Mouse (Mus musculus): Measurements from ENCODE around the gene Reck. TPM values are rescaled to one million over a fixed set of nuclear protein-coding genes. Genes with fewer than 3 reads are reported as not detected.
A peak's percentile ranks its signal among the peaks of the same experiment; 100 is the strongest.

The Reck gene
- polyA plus RNA-seq, 1 experiment: 5.2 TPM

DNA sequence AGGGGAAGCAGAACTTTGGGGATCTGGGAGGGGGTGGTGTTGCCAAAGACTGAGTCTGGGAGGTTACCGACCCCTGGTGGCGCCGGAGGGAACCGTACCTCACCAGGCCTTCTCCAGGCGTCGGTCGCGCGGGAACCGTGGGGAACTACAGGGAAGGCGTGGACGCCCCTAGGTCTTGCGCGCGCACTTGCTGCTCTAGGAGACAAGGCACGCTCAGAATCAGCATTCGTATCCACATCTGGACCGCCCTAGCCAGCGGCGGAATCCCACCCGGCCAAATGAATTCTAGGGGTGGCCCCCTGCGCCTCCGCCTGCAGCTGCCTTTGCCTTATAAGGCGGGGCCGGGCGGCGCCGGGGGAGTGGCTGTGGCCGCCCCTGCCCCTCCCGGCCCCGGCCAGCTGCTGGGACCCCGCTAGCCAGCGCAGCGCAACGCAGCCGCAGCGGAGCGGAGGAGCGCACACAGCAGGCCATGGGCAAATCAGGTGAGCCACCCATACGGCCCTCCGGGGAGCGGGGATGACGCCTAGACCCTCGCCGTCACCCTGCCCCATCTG, 82.0 kb downstream of the Reck start, which contains the start of gene Glipr2:
Gene Glipr2, plus strand, starts transcription at position 110 of the 554 bp plus-strand sequence.
- Histone ChIP-seq H3K27ac (ENCODE audit: insufficient read depth, low read length) (peak within 1 kb of the TSS; percentile 46), H3K27me3 (ENCODE audit: control insufficient read depth, insufficient read depth, low read length) (no peaks in the 10 kb centered on the region), H3K4me1 (ENCODE audit: control insufficient read depth, insufficient read depth, insufficient read length) (peaks cover 20% of the 10 kb centered on the region), H3K4me3 (ENCODE audit: extremely low read depth, insufficient read depth, insufficient read length) (peak within 1 kb of the TSS; percentile 82), H3K36me3 (ENCODE audit: control insufficient read depth, insufficient read depth, low read length) (no peaks in the 10 kb centered on the region)
- TF ChIP-seq CTCF (IDR thresholded peaks at IDR 0.05; ENCODE audit: extremely low read depth, insufficient read depth, insufficient read length, insufficient replicate concordance): peak; percentile 82
- TF ChIP-seq POLR2A (IDR thresholded peaks at IDR 0.05; ENCODE audit: low read depth, low read length): peak; percentile 10; the same call in 1 of the 2 replicates
- under 1% methylated on average over 45 of the region's 45 CpGs for WGBS
- DNase-seq (ENCODE audit: low read depth in 1 of 2, low spot score in 2 of 2): peak; percentile 57 to 79

- Histone ChIP-seq H3K27ac (ENCODE audit: insufficient read depth, low read length) (peak overlapping the region; percentile 46), H3K4me1 (ENCODE audit: control insufficient read depth, insufficient read depth, insufficient read length) (peaks cover 20% of the 10 kb centered on the region), H3K36me3 (ENCODE audit: control insufficient read depth, insufficient read depth, low read length) (no peaks in the 10 kb centered on the region), H3K27me3 (ENCODE audit: control insufficient read depth, insufficient read depth, low read length) (no peaks in the 10 kb centered on the region), H3K4me3 (ENCODE audit: extremely low read depth, insufficient read depth, insufficient read length) (peak overlapping the region; percentile 82)
- WGBS: 1% methylated on average over 26 of the region's 26 CpGs
- TF ChIP-seq CTCF (IDR thresholded peaks at IDR 0.05; ENCODE audit: extremely low read depth, insufficient read depth, insufficient read length, insufficient replicate concordance) (no peak), POLR2A (IDR thresholded peaks at IDR 0.05; ENCODE audit: low read depth, low read length) (no peak; the same call in 1 of the 2 replicates)
- DNase-seq (ENCODE audit: low read depth in 1 of 2, low spot score in 2 of 2): no peak
These were observed 82.6 kb downstream of the Reck start for GRCm38 (mm10) chr4:43957846-43958461.

DNA sequence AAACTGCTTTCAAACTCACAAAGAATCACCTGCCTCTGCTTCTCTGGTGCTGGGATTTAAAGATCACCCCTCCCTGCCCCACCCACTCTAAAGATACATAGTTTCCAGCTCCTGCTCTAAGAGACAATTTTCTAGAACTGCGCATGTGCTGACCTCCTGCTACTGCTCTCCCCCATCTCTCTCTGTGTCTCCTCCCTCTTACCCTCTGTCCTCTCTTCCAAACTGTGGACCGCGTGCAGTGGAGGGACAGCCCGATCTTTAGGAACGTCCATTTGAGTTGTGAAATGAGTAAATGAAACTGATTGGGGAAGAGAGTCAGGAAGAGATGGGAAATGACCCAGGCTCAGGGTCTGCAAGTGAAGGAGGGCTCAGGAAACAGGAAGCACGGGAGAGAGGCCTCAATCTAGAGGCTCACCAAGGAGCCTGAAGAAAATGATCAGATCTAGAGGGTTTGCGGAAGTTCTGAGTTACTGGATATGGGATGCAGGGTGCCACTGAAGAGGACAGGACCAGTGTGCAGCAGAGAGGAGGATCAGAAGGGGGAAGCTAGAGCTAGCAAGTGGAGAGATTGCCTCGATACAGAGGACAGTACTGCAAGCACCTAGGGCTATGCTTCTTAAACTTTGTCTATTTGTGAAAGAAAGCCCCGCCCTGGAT, 84.3 kb downstream of the Reck start:
- peak overlapping the region; percentile 24; the same call in 1 of the 2 replicates for H3K4me3 ChIP-seq (ENCODE audit: extremely low read depth, insufficient read depth, insufficient read length)

GRCm38 (mm10) chr4:43960207-43960606, 84.9 kb downstream of the Reck start:
- Histone ChIP-seq H3K4me3 (ENCODE audit: extremely low read depth, insufficient read depth, insufficient read length) (0 out of 2 replicates have a peak overlapping the region, but pooled peaks have one; percentile 24), H3K4me1 (ENCODE audit: control insufficient read depth, insufficient read depth, insufficient read length) (peaks cover 31% of the 10 kb centered on the region), H3K36me3 (ENCODE audit: control insufficient read depth, insufficient read depth, low read length) (no peaks in the 10 kb centered on the region), H3K27me3 (ENCODE audit: control insufficient read depth, insufficient read depth, low read length) (no peaks in the 10 kb centered on the region), H3K27ac (ENCODE audit: insufficient read depth, low read length) (peak overlapping the region; percentile 78)
- DNase-seq (ENCODE audit: low read depth in 1 of 2, low spot score in 2 of 2): no peak
- WGBS: 10% methylated on average over 6 of the region's 6 CpGs
- TF ChIP-seq CTCF (IDR thresholded peaks at IDR 0.05; ENCODE audit: extremely low read depth, insufficient read depth, insufficient read length, insufficient replicate concordance) (no peak), POLR2A (IDR thresholded peaks at IDR 0.05; ENCODE audit: low read depth, low read length) (no peak)

More for the DNA sequence above, 84.3 kb downstream of the Reck start:
- WGBS: 15% methylated on average over 9 of the region's 9 CpGs
- no peak for DNase-seq (ENCODE audit: low read depth in 1 of 2, low spot score in 2 of 2)
- H3K4me1 ChIP-seq (ENCODE audit: control insufficient read depth, insufficient read depth, insufficient read length): peaks cover 28% of the 10 kb centered on the region
- no peaks in the 10 kb centered on the region for H3K27me3 ChIP-seq (ENCODE audit: control insufficient read depth, insufficient read depth, low read length)
- H3K27ac ChIP-seq (ENCODE audit: insufficient read depth, low read length): peak overlapping the region; percentile 71
- no peaks in the 10 kb centered on the region for H3K36me3 ChIP-seq (ENCODE audit: control insufficient read depth, insufficient read depth, low read length)
- TF ChIP-seq POLR2A (IDR thresholded peaks at IDR 0.05; ENCODE audit: low read depth, low read length) (no peak), CTCF (IDR thresholded peaks at IDR 0.05; ENCODE audit: extremely low read depth, insufficient read depth, insufficient read length, insufficient replicate concordance) (no peak)

DNA sequence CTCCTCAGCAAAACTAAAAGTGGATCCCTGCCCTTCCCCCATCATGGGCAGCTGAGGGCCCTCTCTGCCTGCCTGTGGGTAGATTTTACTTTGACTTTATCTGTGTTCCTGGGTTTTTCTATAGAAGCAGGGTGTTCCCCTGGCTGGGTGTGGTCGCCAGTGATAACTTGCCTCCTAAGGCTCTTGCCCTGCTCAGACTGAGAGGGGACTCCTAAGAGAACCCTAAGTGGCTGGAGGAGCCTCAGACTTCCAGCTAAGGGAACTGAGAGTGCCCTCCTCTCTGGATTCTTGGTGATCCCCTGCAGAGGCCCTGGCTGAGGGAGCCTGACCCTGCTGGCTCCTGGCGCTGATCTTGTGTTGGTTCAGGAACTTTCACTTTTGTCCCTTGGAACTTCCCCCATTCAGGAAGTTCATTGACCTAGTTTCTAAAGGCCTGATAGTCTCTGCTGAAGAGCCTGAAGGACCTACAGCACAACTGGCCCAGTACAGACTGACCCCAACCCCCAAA, 89.0 kb downstream of the Reck start:
- H3K27me3 ChIP-seq (ENCODE audit: control insufficient read depth, insufficient read depth, low read length): no peaks in the 10 kb centered on the region
- H3K36me3 ChIP-seq (ENCODE audit: control insufficient read depth, insufficient read depth, low read length): no peaks in the 10 kb centered on the region
- no peak for TF ChIP-seq CTCF (IDR thresholded peaks at IDR 0.05; ENCODE audit: extremely low read depth, insufficient read depth, insufficient read length, insufficient replicate concordance)
- TF ChIP-seq POLR2A (IDR thresholded peaks at IDR 0.05; ENCODE audit: low read depth, low read length): no peak
- DNase-seq (ENCODE audit: low read depth in 1 of 2, low spot score in 2 of 2): no peak
- H3K4me1 ChIP-seq (ENCODE audit: control insufficient read depth, insufficient read depth, insufficient read length): peaks cover 47% of the 10 kb centered on the region
- WGBS: 36% methylated on average over 2 of the region's 2 CpGs
- H3K27ac ChIP-seq (ENCODE audit: insufficient read depth, low read length): peak overlapping the region; percentile 48
- H3K4me3 ChIP-seq (ENCODE audit: extremely low read depth, insufficient read depth, insufficient read length): no peak overlapping the region

DNA sequence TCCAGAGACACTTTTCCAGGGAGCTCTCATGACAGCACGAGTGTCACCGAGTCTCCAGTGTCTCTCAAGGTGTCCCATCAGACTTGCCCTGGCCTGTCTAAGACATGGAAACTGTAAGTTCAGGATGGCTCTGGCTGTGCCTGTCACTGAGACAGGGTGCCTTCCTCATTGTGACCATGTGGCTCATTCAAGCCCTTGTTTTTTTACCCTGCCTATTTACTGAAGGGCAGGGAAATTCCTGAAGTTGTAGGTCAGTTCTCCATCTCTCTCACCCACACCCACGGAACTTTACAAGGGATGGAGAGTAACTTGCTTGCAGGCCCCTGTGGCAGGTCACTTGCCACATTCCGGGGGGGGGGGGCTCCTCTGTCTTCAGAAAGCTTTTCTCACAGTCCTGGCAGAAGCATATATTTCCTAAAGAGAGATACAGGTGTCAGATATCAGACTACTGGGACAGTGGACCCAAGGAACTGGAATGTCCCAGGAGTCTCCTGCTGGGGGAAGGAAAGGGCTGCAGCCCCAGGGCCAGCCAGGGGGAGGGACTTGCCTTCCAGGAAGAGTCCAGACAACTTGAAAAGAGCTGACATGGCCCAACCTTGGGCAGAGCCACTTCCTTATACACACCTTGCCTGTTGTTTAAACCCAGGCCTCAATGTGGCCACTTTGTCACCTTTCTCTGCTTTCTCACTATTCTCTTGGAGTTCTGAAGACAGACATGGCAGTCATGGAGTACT, 89.8 kb downstream of the Reck start:
- Histone ChIP-seq H3K4me1 (ENCODE audit: control insufficient read depth, insufficient read depth, insufficient read length) (peaks cover 41% of the 10 kb centered on the region; the same call in 1 of the 2 replicates), H3K4me3 (ENCODE audit: extremely low read depth, insufficient read depth, insufficient read length) (no peak overlapping the region), H3K27me3 (ENCODE audit: control insufficient read depth, insufficient read depth, low read length) (no peaks in the 10 kb centered on the region), H3K27ac (ENCODE audit: insufficient read depth, low read length) (peak overlapping the region; percentile 59), H3K36me3 (ENCODE audit: control insufficient read depth, insufficient read depth, low read length) (no peaks in the 10 kb centered on the region)
- no peak for DNase-seq (ENCODE audit: low read depth in 1 of 2, low spot score in 2 of 2)
- TF ChIP-seq CTCF (IDR thresholded peaks at IDR 0.05; ENCODE audit: extremely low read depth, insufficient read depth, insufficient read length, insufficient replicate concordance) (no peak), POLR2A (IDR thresholded peaks at IDR 0.05; ENCODE audit: low read depth, low read length) (no peak)
- WGBS: 72% methylated on average over 4 of the region's 4 CpGs
